Mouse (Mus musculus): Measurements from ENCODE around the gene Rnf224. TPM values are rescaled to one million over a fixed set of nuclear protein-coding genes. Genes with fewer than 3 reads are reported as not detected.

The Rnf224 gene
- polyA plus RNA-seq, 1 experiment from 2014 or later, result not detected

DNA sequence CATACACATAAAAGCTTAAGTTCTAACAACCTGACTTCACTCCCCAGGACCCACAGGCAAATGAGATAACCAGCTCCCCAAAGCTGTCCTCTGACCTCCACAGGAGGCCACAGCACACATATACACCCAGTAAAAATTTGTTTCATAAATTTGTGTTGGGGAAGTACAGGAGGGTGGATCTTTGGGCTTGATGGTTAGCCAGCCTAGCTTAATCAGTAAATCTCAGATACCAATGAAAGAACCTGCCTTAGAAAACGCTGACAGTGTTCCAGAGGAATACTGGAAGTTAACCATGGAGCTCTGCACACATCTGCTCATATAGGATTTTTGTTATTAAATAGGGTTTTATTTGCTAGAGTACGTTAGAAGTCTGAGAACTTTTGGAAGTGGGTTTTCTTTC lies 18.9 kb downstream of the Rnf224 start:
- Histone ChIP-seq H3K9me3 (ENCODE audit: control insufficient read depth, low read length) (no peaks in the 10 kb centered on the region), H3K9ac (ENCODE audit: low read length) (no peak overlapping the region), H3K4me2 (ENCODE audit: low read length) (no peak overlapping the region), H3K4me1 (replicated peaks; ENCODE audit: control insufficient read depth, insufficient read depth, low read length) (no peaks in the 10 kb centered on the region), H3K27me3 (replicated peaks; ENCODE audit: control insufficient read depth, insufficient read depth, low read length) (0 out of 2 replicates have a peak, but pooled peaks cover 4% of the 10 kb centered on the region), H3K36me3 (ENCODE audit: control insufficient read depth, insufficient read depth, low read length) (peaks cover 9% of the 10 kb centered on the region; the same call in 1 of the 2 replicates), H3K4me3 (ENCODE audit: low read depth, low read length) (no peak overlapping the region), H3K27ac (ENCODE audit: low read depth) (no peak overlapping the region)
- DNase-seq (ENCODE audit: low spot score), result no peak
- WGBS, result 53% methylated on average over 2 of the region's 2 CpGs
- no peak for ATAC-seq (replicated peaks; ENCODE audit: low FRiP score, low TSS enrichment, low read depth)

DNA sequence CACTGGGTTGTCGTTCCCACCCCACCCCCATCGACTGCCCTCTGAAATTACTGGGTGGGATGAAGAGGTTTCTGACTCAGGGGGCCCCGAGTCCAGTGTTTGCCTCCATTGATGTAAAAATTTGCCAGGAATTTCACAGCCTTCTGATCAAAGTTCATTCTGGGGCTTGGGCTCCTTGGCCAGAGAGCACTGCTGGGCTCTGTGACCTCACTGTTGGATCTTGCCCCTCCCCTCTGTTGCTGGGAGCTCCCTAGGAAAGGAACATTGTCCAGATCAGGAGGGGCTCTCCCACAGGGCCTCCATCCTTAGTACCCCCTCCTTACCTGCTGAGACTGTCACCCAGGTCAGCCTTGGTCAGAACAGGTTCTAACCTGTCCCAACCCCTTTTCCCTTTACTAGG lies 22.1 kb downstream of the Rnf224 start, which contains the start of gene Stpg3:
TSS of gene Stpg3 (minus strand) at position 194 of the 400 bp plus-strand sequence.
- Histone ChIP-seq H3K4me2 (ENCODE audit: low read length) (no peak within 1 kb of the TSS), H3K4me3 (ENCODE audit: low read depth, low read length) (no peak within 1 kb of the TSS), H3K9ac (ENCODE audit: low read length) (no peak within 1 kb of the TSS), H3K27me3 (replicated peaks; ENCODE audit: control insufficient read depth, insufficient read depth, low read length) (0 out of 2 replicates have a peak, but pooled peaks cover 4% of the 10 kb centered on the region), H3K27ac (ENCODE audit: low read depth) (no peak within 1 kb of the TSS), H3K4me1 (replicated peaks; ENCODE audit: control insufficient read depth, insufficient read depth, low read length) (peaks cover 15% of the 10 kb centered on the region), H3K36me3 (ENCODE audit: control insufficient read depth, insufficient read depth, low read length) (peaks cover 6% of the 10 kb centered on the region; the same call in 1 of the 2 replicates), H3K9me3 (ENCODE audit: control insufficient read depth, low read length) (no peaks in the 10 kb centered on the region)
- DNase-seq (ENCODE audit: low spot score) (no peak), ATAC-seq (replicated peaks; ENCODE audit: low FRiP score, low TSS enrichment, low read depth) (no peak)
- WGBS, result 61% methylated on average over 3 of the region's 3 CpGs

DNA sequence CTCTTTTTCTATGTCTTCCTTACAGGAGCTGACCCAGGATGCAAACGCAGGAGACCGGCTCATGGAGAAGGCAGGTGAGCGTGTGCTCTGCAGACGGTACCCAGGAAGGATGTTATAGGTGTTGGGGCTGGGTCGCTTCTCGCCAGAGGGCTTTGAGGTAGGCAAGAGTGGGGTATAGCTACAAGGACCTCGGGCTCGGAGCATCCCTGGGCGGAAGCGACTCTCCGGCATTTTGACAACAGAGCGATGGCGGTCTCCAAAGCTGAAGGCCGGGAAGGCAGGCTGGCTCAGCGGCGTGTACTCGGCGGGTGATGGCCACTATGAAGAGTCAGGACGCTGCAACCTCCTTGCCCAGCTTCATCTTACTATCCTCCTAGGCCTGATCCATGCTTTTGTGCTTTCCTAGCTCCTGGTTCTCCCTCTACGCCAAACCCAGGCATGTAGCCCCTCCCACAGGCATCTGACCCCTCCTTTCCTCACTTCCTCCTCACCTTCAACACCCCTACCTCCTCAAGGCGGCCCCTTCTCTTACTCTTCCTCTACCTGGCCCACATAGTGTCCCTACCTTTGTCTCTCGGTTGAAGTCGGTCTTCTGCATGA lies 23.2 kb downstream of the Rnf224 start:
- Histone ChIP-seq H3K27ac (ENCODE audit: low read depth) (no peak overlapping the region), H3K9ac (ENCODE audit: low read length) (no peak overlapping the region), H3K9me3 (ENCODE audit: control insufficient read depth, low read length) (no peaks in the 10 kb centered on the region), H3K36me3 (ENCODE audit: control insufficient read depth, insufficient read depth, low read length) (peaks cover 15% of the 10 kb centered on the region), H3K4me2 (ENCODE audit: low read length) (no peak overlapping the region), H3K4me1 (replicated peaks; ENCODE audit: control insufficient read depth, insufficient read depth, low read length) (peaks cover 15% of the 10 kb centered on the region), H3K4me3 (ENCODE audit: low read depth, low read length) (no peak overlapping the region), H3K27me3 (replicated peaks; ENCODE audit: control insufficient read depth, insufficient read depth, low read length) (0 out of 2 replicates have a peak, but pooled peaks cover 4% of the 10 kb centered on the region)
- ATAC-seq (replicated peaks; ENCODE audit: low FRiP score, low TSS enrichment, low read depth), result no peak
- WGBS, result 63% methylated on average over 23 of the region's 23 CpGs
- DNase-seq (ENCODE audit: low spot score), result no peak

DNA sequence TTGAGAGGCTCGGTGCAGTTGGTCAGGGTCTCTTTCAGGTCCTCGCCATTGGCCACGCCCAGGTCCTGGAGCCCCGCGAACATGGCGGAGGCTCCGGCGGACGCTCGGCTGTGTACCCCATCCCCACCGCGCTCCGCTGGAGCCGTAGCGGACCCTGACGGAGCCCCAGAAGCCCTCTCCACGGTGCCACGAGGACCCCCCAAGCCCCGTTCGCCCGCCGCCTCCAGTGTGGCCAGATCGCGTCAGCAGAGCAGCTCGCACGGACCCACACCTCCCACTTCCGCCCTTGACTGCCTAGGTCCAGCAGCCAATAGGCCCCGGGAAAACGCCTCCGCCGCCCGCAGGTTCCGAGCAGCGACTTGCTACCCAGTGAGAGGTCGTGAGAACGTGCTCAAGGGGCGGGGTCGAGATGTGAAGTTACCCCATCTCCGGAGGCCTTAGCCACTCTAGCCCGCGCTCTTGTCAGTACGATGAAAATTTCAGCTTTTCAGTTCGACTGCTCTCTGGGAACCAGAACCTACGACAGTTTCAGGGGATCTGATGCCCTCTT lies 25.4 kb downstream of the Rnf224 start, which contains the start of gene Nelfb:
TSS of gene Nelfb (minus strand) at position 369 of the 550 bp plus-strand sequence.
- Histone ChIP-seq H3K36me3 (ENCODE audit: control insufficient read depth, insufficient read depth, low read length) (peaks cover 35% of the 10 kb centered on the region), H3K9ac (ENCODE audit: low read length) (peak within 1 kb of the TSS; percentile 89), H3K4me2 (ENCODE audit: low read length) (peak within 1 kb of the TSS; percentile 95), H3K9me3 (ENCODE audit: control insufficient read depth, low read length) (no peaks in the 10 kb centered on the region), H3K4me1 (replicated peaks; ENCODE audit: control insufficient read depth, insufficient read depth, low read length) (peaks cover 15% of the 10 kb centered on the region), H3K27ac (ENCODE audit: low read depth) (peak within 1 kb of the TSS; percentile 83), H3K27me3 (replicated peaks; ENCODE audit: control insufficient read depth, insufficient read depth, low read length) (no peaks in the 10 kb centered on the region), H3K4me3 (ENCODE audit: low read depth, low read length) (peak within 1 kb of the TSS; percentile 99)
- 1% methylated on average over 41 of the region's 44 CpGs for WGBS
- peak; percentile 92 for ATAC-seq (replicated peaks; ENCODE audit: low FRiP score, low TSS enrichment, low read depth)
- peak; percentile 98 for DNase-seq (ENCODE audit: low spot score)

DNA sequence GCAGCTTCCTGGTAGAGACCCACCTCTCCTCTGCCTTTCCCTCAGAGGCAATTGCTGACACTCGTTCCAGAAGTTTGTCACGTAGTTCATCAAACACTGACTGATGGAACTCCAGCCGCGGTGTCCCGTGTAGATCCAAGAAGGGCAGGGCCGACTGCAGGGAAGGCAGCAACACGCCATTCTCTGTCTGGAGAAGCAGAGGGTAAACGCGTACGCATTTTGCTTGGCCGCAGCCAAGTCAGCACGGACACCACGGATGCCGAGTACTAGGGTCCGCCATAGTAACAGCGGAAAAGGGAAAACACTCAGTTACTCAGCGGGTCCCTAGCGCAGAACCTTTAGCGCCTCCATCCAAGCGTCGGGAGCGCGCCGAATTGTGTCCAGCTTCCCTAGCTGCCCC lies 25.9 kb downstream of the Rnf224 start:
- under 1% methylated on average over 24 of the region's 24 CpGs for WGBS
- Histone ChIP-seq H3K27me3 (replicated peaks; ENCODE audit: control insufficient read depth, insufficient read depth, low read length) (no peaks in the 10 kb centered on the region), H3K9ac (ENCODE audit: low read length) (peak overlapping the region; percentile 89), H3K9me3 (ENCODE audit: control insufficient read depth, low read length) (no peaks in the 10 kb centered on the region), H3K4me3 (ENCODE audit: low read depth, low read length) (peak overlapping the region; percentile 99), H3K4me2 (ENCODE audit: low read length) (peak overlapping the region; percentile 95), H3K4me1 (replicated peaks; ENCODE audit: control insufficient read depth, insufficient read depth, low read length) (peaks cover 15% of the 10 kb centered on the region), H3K36me3 (ENCODE audit: control insufficient read depth, insufficient read depth, low read length) (peaks cover 40% of the 10 kb centered on the region), H3K27ac (ENCODE audit: low read depth) (peak overlapping the region; percentile 83)
- ATAC-seq (replicated peaks; ENCODE audit: low FRiP score, low TSS enrichment, low read depth) (no peak), DNase-seq (ENCODE audit: low spot score) (peak; percentile 63)

DNA sequence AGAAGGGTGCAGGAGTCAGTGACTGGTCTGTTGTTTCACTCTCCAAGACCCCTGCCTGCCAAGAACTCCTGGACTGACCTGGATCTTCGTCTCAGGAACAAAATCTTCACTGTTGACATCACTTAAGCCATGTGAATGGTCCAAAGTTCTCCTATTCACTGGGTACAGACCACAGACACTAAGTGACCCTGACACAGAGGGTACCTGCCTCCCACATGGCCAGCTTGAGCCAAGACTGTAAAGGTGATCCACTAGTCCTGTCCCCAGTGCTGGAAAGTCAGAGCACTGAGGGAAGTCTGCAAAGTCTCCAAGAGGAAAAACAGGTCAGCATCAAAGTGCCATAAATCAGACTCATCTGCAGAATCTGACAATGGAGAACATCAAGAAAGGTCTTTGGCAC lies 29.0 kb downstream of the Rnf224 start:
- Histone ChIP-seq H3K9me3 (ENCODE audit: control insufficient read depth, low read length) (no peaks in the 10 kb centered on the region), H3K4me2 (ENCODE audit: low read length) (no peak overlapping the region), H3K27me3 (replicated peaks; ENCODE audit: control insufficient read depth, insufficient read depth, low read length) (no peaks in the 10 kb centered on the region), H3K9ac (ENCODE audit: low read length) (no peak overlapping the region), H3K4me3 (ENCODE audit: low read depth, low read length) (no peak overlapping the region), H3K36me3 (ENCODE audit: control insufficient read depth, insufficient read depth, low read length) (peaks cover 71% of the 10 kb centered on the region), H3K27ac (ENCODE audit: low read depth) (no peak overlapping the region), H3K4me1 (replicated peaks; ENCODE audit: control insufficient read depth, insufficient read depth, low read length) (peaks cover 15% of the 10 kb centered on the region)
- DNase-seq (ENCODE audit: low spot score) (no peak), ATAC-seq (replicated peaks; ENCODE audit: low FRiP score, low TSS enrichment, low read depth) (no peak)
- WGBS, result 100% methylated on average over 1 of the region's 1 CpGs

DNA sequence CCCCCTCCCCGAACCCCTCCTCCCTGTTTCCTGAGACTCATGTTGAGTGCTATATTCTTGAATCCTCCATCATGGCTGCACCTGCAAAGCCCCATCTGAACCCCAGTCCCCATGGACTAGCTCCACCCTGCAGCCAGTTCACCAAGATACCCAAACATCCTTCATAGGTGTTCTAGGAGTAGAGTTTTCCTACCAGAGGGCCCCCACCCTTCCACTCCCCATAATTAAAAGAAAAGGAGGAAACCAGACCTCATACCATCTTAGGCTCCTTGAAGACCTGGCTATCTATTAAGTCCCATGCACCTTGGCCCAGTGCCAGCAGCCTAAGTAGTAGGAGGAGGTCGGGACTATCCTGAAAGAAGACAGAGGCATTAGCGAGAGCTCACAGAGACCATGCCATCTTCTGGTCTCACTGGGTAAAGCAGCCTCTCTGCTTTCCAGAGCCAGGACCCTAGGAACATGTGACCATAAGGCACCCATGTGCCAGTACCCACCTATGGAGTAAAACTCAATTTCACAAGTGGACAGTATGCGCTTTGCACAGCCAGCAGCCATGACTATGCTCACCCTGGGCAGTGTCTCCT lies 32.9 kb downstream of the Rnf224 start:
- Histone ChIP-seq H3K4me3 (ENCODE audit: low read depth, low read length) (no peak overlapping the region), H3K27me3 (replicated peaks; ENCODE audit: control insufficient read depth, insufficient read depth, low read length) (no peaks in the 10 kb centered on the region), H3K4me1 (replicated peaks; ENCODE audit: control insufficient read depth, insufficient read depth, low read length) (no peaks in the 10 kb centered on the region), H3K9ac (ENCODE audit: low read length) (no peak overlapping the region), H3K9me3 (ENCODE audit: control insufficient read depth, low read length) (no peaks in the 10 kb centered on the region), H3K27ac (ENCODE audit: low read depth) (no peak overlapping the region), H3K4me2 (ENCODE audit: low read length) (no peak overlapping the region), H3K36me3 (ENCODE audit: control insufficient read depth, insufficient read depth, low read length) (peaks cover 99% of the 10 kb centered on the region)
- WGBS, result 63% methylated on average over 4 of the region's 4 CpGs
- DNase-seq (ENCODE audit: low spot score) (no peak), ATAC-seq (replicated peaks; ENCODE audit: low FRiP score, low TSS enrichment, low read depth) (no peak)

DNA sequence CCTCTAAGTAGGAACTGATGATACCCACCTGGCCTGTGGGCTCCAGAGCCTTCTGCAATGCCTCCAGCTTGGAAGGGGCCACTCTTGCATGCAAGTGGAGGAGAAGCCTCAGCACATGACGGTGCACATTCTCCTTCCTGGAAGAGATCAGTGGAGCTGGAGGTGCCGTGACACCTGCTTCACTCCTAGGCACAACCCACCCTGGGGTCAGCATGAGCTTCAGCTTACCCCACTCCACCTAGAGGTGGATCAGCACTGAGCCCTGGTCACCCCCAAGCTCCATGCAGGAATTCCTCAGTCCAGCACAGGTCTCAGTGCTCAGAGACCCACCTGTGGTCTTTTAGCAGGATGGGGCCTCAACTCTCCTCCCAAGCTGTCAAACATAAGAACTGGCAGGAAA lies 36.0 kb downstream of the Rnf224 start:
- Histone ChIP-seq H3K36me3 (ENCODE audit: control insufficient read depth, insufficient read depth, low read length) (peaks cover 74% of the 10 kb centered on the region), H3K4me2 (ENCODE audit: low read length) (no peak overlapping the region), H3K4me3 (ENCODE audit: low read depth, low read length) (no peak overlapping the region), H3K4me1 (replicated peaks; ENCODE audit: control insufficient read depth, insufficient read depth, low read length) (0 out of 2 replicates have a peak, but pooled peaks cover 12% of the 10 kb centered on the region), H3K27me3 (replicated peaks; ENCODE audit: control insufficient read depth, insufficient read depth, low read length) (peaks cover 9% of the 10 kb centered on the region; the same call in 1 of the 2 replicates), H3K9ac (ENCODE audit: low read length) (no peak overlapping the region), H3K27ac (ENCODE audit: low read depth) (no peak overlapping the region), H3K9me3 (ENCODE audit: control insufficient read depth, low read length) (no peaks in the 10 kb centered on the region)
- WGBS, result 93% methylated on average over 2 of the region's 2 CpGs
- DNase-seq (ENCODE audit: low spot score) (no peak), ATAC-seq (replicated peaks; ENCODE audit: low FRiP score, low TSS enrichment, low read depth) (no peak)
